Mouse (Mus musculus): Measurements from ENCODE around the gene Rilp.

The Rilp gene

DNA sequence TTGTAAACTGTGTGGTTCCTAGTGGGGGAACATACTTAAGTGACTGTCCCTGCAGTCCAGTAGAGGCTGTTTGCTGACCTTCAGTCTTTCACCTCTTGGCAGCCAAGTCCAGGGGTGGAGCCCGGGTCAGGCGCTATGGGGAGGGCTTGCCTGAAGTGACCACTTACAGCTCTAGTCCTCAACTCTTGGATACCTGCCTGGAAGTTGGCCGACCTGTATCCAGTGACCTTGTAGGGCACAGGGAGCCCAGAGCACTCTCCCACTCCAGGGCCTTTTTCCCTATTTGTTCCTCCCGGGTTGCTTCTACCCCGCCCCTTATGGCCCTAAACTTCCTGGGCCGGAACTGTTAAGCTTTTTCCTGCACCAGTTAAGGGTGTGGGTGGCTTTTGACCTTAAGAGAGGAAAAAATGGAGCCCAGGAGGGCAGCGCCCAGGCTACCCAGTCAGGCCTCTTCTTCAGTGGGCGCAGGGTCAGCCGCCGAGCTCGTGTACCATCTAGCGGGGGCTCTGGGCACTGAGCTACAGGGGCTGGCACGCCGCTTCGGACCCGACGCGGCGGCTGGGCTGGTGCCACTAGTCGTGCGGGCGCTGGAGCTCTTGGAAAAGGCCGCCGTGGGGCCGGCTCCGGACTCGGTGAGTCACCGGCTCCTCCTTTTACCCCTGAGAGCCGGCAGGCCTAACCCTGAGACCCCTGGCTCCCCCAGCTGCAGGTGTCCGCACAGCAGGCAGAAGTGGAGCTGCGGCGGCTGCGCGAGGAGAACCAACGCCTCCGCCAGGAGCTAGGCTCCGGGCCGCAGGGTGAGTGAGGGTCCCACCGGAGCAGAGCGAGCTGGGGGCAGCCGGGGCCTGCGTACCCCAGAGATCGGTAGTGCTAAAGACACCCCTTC, at the start of gene Rilp:
Gene Rilp, plus strand, starts transcription at position 354 of the 886 bp plus-strand sequence.
- peak; percentile 93 for DNase-seq (ENCODE audit: inconsistent ontology term)

- peak; percentile 93 for DNase-seq (ENCODE audit: inconsistent ontology term)
Measured at GRCm38 (mm10) chr11:75460103-75460843, 49.6 kb upstream of the Rilp start.

DNA sequence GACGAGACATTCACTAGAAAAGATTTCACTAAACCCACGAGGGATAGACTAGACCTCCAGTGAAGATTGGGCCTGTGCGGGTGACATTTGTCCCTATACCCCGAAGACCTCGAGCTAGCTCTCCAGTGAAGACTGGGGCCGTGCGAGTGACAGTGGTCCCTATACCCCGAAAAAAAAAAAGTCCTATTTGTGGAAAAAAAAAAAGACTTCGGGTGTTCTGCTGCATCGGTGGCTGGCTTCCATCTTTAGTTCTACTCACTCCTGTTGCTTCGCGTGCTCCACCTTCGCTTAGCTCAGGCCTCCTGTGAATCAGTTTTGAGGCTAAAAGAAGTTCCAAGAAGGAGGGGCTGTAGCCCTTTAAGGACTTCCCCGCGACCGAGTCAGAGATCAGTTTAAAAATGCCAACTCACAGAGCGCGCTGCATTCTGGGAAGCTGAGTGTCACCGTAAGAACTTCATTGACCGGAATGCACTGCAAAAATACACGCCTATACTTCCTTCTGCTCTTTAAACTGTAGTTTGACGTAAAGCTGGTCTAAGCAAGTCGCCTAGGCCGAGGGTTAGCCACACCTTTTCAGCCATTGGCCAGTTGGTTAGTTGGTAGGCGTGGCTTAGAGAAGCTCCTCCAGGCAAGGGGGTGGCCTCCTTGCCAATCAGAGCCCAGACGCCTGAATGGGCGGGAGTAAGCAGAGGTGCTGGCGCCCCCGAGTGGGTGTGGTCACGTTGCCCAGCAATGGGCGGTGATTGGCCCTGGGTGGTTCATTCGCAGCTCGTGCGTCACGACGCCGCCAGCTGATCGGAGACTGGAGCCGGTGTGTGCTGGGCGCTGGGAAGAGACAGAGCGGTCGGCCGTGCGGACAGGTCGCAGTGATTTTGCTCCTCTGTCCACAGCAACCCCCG, 48.8 kb upstream of the Rilp start, which contains the start of gene Tlcd2:
Gene Tlcd2, plus strand, starts transcription at position 872 of the 899 bp plus-strand sequence.
- peak; percentile 100 for DNase-seq (ENCODE audit: inconsistent ontology term)

DNA sequence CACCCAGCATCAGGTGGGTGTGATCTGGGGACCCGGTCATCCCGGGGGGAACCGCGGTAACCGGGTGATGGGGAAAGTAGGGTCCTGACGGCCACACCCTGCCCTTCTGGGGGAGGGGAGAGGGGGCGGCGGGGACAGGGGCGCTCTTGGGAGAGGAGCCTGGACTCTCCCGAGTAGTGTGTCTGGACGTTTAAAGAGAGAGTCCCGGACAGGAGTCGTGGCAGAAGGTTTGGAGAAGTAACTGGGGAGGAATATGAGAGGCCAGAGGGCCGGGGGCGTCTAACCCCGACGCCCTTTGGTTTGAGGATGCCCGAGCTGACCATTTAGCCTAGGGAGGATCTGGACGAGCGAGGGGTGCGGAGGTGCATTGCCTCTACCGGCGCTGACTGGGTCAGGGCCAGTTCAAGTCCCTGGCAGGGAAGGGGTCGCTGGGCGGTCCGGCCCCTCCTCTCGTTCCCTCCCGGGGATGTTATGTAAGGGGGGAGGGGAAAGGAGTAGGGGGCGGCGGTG, 48.1 kb upstream of the Rilp start:
- DNase-seq (ENCODE audit: inconsistent ontology term) = no peak

GRCm38 (mm10) chr11:75462253-75462783, 47.6 kb upstream of the Rilp start:
- DNase-seq (ENCODE audit: inconsistent ontology term) = peak; percentile 98

DNA sequence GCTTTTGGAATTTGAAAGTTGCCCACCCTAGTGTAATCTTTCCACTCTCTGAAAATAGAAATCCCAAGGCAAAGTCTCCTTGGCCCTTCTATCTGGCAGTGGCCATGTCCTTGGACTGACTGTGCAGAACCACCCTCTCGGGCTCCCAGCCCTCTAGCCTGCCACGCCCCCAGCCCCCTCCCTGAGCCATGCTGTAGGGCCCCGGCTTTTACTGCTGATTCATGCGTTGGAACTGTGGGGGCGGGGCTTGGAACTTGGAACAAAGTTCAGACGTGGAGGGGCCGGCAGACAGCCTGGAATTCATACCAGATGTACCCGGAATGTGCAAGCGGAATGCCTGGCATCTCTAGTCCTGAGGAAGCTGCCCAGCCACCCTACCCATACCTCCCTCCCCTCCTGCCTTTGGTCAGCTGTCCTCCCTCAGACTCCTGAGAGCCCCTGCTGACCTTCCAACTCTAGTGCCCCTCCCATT, 47.0 kb upstream of the Rilp start:
- DNase-seq (ENCODE audit: inconsistent ontology term) = peak; percentile 100

DNA sequence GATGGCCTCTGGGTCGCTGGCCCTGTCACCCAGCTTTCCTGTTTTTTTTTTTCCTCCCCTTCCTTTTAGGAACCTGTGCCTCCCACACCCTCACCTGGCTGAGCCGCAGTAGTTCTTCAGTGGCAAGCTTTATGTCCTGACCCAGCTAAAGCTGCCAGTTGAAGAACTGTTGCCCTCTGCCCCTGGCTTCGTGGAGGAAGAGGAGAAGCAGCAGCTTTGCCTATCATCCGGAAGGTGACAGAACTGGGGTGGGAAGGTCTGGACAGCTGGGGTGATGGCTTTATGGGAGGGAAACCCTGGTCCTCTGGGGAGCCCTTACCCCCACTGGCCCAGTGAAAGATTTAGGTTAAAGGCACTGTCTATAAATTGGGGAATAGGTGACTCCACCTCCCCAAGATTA, 46.3 kb upstream of the Rilp start:
- no peak for DNase-seq (ENCODE audit: inconsistent ontology term)

- no peak for DNase-seq (ENCODE audit: inconsistent ontology term)
Measured at GRCm38 (mm10) chr11:75464417-75464816, 45.5 kb upstream of the Rilp start.

- DNase-seq (ENCODE audit: inconsistent ontology term) = no peak
Measured at GRCm38 (mm10) chr11:75465051-75465450, 44.8 kb upstream of the Rilp start.

GRCm38 (mm10) chr11:75466731-75467505, 43.0 kb upstream of the Rilp start:
- peak; percentile 74 for DNase-seq (ENCODE audit: inconsistent ontology term)

DNA sequence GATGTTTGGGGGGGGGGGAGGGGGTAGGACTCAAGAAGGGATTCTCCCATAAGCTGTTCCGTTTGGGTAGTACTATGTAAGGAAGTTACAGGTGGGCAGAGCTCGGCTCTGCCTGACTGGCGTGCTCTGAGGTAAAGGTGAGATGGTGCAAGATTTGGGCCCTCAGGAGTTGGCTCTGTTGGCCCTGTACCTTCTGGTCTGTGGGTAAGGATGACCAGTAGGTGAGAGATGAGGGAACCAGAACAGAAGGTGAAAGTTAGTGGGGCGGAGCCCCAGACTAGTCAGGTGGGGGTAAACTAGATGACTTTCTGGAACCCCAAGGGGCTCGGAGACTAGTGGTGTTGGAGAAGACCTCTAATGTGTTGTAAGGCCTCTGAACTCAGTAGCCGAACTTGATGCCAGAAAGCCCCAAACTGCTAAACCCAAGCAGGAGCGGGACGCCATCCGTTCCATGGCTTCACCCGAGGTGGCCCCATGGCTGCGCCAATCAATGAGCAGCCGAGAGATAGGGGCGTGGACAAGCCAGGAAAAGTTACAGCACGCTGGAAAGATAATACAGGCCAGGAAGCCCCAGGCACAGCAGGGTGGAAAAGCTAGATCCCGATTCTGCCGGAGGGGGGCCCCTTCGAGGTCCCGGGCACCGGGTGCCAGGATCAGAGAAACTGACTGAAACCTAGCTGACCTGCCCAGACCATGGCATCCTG, 42.2 kb upstream of the Rilp start:
- peak; percentile 79 for DNase-seq (ENCODE audit: inconsistent ontology term)

DNA sequence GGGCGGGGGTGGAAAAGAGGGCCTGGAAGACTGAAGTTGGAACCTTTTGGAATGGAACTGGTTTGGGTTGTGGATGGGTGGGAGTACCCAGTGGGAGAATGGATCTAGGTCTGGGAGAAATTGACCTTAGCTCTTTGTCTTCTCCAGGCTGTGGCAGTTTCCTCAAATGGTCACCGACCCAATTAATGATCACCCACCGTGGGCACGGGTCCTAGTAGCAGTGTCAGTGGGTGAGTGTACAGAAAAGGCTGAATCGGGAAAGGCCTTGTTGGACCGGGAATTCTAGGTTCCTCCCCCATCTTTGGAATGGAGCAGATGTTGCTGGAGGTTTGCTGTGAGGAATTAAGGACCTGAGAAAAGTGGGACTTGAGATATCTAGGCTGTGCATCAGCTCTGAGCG, 41.5 kb upstream of the Rilp start:
- no peak for DNase-seq (ENCODE audit: inconsistent ontology term)

- no peak for DNase-seq (ENCODE audit: inconsistent ontology term)
Measured at GRCm38 (mm10) chr11:75469261-75469660, 40.6 kb upstream of the Rilp start.

DNA sequence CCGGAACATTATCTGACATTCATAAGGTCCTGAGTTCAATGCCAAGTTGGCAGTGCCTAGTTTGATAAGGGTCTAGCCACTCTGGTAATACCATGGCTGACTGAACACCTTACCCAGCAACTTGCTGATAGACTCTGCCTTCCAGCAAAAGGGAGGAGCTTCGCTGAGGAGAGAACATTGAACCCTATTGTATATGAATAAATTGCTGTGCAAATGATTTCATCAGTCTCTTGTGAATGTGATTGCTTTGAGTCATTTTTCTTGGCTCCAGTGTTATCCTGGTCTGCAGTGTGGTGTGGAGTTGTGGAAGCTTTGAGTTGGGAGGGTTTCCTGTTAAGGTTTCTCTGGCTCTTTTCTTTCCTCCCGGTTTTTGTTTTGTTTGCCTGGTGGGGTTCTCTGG, 39.2 kb upstream of the Rilp start:
- DNase-seq (ENCODE audit: inconsistent ontology term) = peak; percentile 47

DNA sequence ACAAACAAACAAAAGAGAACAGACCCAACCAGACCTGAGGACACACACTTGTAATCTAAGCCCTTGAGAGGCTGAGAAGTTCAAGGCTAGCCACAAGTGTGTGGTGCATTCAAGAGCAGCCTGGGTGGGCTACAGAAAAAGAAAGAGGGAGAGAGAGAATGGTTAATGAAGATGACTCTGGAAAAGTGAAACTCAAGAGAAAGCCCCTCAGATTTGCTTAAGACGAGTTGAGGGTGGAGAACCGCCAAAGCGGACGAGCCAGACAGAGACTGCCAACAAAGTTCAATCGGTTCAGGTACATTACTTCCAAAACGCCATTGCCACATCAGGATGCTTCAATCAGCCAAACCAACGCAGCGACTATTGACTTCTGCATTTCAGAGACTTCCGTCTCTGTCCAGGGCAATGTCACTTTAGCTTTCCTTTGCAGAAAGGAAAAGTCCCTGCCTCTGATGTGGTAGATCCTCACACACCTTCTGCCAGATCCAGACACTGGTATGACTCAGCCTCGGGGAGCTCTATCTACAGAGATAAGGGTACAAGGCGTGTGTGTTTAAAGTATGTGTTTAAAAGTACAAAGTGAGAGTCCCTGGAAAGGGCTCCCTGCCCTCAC, 37.3 kb upstream of the Rilp start:
- no peak for DNase-seq (ENCODE audit: inconsistent ontology term)

DNA sequence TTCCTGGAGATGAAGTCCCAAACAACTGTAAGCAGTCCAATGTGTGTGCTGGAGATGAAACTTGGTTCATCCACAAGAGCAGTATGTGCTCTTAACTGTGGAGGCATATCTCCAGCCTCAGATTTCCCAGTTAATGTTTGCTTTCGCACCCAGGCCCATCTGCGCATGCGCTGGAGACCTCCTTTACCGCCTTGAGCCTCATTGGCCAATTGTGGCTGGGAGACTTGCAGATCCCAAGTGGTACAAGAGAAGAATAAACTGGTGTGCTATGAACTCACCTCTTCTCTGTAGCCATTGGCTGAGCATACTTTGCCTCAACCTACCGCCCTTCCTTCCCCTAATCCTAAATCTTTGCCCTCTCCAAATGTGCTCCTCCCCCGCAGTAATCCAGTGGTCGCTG, 36.5 kb upstream of the Rilp start:
- no peak for DNase-seq (ENCODE audit: inconsistent ontology term)

- DNase-seq (ENCODE audit: inconsistent ontology term) = no peak
Measured at GRCm38 (mm10) chr11:75486192-75486591, 23.7 kb upstream of the Rilp start.

GRCm38 (mm10) chr11:75486601-75487285, 23.2 kb upstream of the Rilp start, which contains the start of gene Prpf8:
Gene Prpf8 (plus strand): TSS chr11:75486816.
- peak; percentile 96 for DNase-seq (ENCODE audit: inconsistent ontology term)

GRCm38 (mm10) chr11:75487496-75487895, 22.4 kb upstream of the Rilp start:
- DNase-seq (ENCODE audit: inconsistent ontology term) = no peak

All from Muller cell, postnatal 12 days (primary cell).